Mouse (Mus musculus): ENCODE measurements around the gene Snx17. TPM values are rescaled to one million over a fixed set of nuclear protein-coding genes. Genes with fewer than 3 reads are reported as not detected.

Snx17 gene
- total RNA-seq, 2 experiments from 2014 or later: 78.9 to 84.4 TPM

GRCm38 (mm10) chr5:31219911-31220447, 27.0 kb downstream of the Snx17 start:
- peak; percentile 63 for DNase-seq (ENCODE audit: low spot score in 2 of 2)
- intact Hi-C loops (cut with DNase I): loop anchor here (1.0 to 5.0 kb wide), 2 partner anchors 20 to 107 kb away; partner anchors contain the start of gene Nrbp1

GRCm38 (mm10) chr5:31220448-31221303, 27.6 kb downstream of the Snx17 start, which contains the start of gene Ppm1g:
Gene Ppm1g (minus strand): TSS chr5:31220687.
- intact Hi-C loops (cut with DNase I): loop anchor here (1.0 kb wide), 1 partner anchor 20 kb away; the partner anchor contains the start of gene Nrbp1
- DNase-seq (ENCODE audit: low spot score in 2 of 2): peak; percentile 97

- no peak for DNase-seq (ENCODE audit: low spot score in 2 of 2)
- intact Hi-C loops (cut with DNase I): no loop called here
These were observed 28.4 kb downstream of the Snx17 start for GRCm38 (mm10) chr5:31221304-31221945.

- DNase-seq (ENCODE audit: low spot score in 2 of 2): no peak
- intact Hi-C loops (cut with DNase I): no loop called here
These were observed 29.7 kb downstream of the Snx17 start for GRCm38 (mm10) chr5:31222696-31223095.

- DNase-seq (ENCODE audit: low spot score in 2 of 2): no peak
- intact Hi-C loops (cut with DNase I): no loop called here
These were observed 33.6 kb downstream of the Snx17 start for GRCm38 (mm10) chr5:31226641-31227040.

- peak; percentile 94 to 97 for DNase-seq (ENCODE audit: low spot score in 2 of 2)
- intact Hi-C loops (cut with DNase I): loop anchor here (1.0 to 2.0 kb wide), 2 partner anchors 21 to 50 kb away; partner anchors contain the start of genes Ift172 and Ppm1g
These were observed 47.9 kb downstream of the Snx17 start, which contains the start of the genes Nrbp1 and Gm9970 for GRCm38 (mm10) chr5:31240637-31241521. Gene Nrbp1 (plus strand): TSS chr5:31240864. Gene Gm9970 (minus strand): TSS chr5:31241232.

GRCm38 (mm10) chr5:31241522-31242034, 48.6 kb downstream of the Snx17 start:
- intact Hi-C loops (cut with DNase I): loop anchor here (2.0 kb wide), 1 partner anchor 49 kb away; the partner anchor contains the start of gene Ift172

GRCm38 (mm10) chr5:31242191-31242590, 49.2 kb downstream of the Snx17 start:
- intact Hi-C loops (cut with DNase I): no loop called here
- no peak for DNase-seq (ENCODE audit: low spot score in 2 of 2)

More at GRCm38 (mm10) chr5:31241522-31242034, 48.6 kb downstream of the Snx17 start:
- DNase-seq (ENCODE audit: low spot score in 2 of 2): no peak

Other genes with a start within 250 kb of the Snx17 start
- 10 to 100 TPM; 26.1 to 26.4 TPM for gene Cgref1, start 247.6 kb upstream of the Snx17 start, total RNA-seq (2021)
- 100 to 1,000 TPM; 121 to 128 TPM for gene Preb, start 232.9 kb upstream of the Snx17 start, total RNA-seq (2021)
- gene Tcf23, start 224.6 kb upstream of the Snx17 start, total RNA-seq (2021): under 1 TPM; 0.15 to 0.27 TPM
- gene Atraid, start 144.9 kb upstream of the Snx17 start, total RNA-seq (2021): 10 to 100 TPM; 74.3 to 75.8 TPM
- gene Slc5a6, start 144.3 kb upstream of the Snx17 start, total RNA-seq (2021): 10 to 100 TPM; 14.4 to 17.9 TPM
- 10 to 100 TPM; 18.1 to 21.8 TPM for gene Cad, start 138.4 kb upstream of the Snx17 start, total RNA-seq (2021)
- gene Dnajc5g, start 86.9 kb upstream of the Snx17 start, total RNA-seq (2021): not detected
- gene Slc30a3, start 85.0 kb upstream of the Snx17 start, total RNA-seq (2021): 100 to 1,000 TPM; 155 to 159 TPM
- 1 to 10 TPM; 1.4 to 2.8 TPM for gene Trim54, start 76.5 kb upstream of the Snx17 start, total RNA-seq (2021)
- 1 to 10 TPM in 1 of 2 experiments, not detected in 1; 2.4 TPM for gene Ucn, start 54.4 kb upstream of the Snx17 start, total RNA-seq (2021)
- 10 to 100 TPM; 46.2 to 50.8 TPM for gene Mpv17, start 39.0 kb upstream of the Snx17 start, total RNA-seq (2021)
- gene Gm29609, start 13.3 kb upstream of the Snx17 start, total RNA-seq (2021): 1 to 10 TPM; 2.0 to 5.1 TPM
- 10 to 100 TPM; 48.0 to 73.7 TPM for gene Gtf3c2, start 13.1 kb upstream of the Snx17 start, total RNA-seq (2021)
- 10 to 100 TPM; 36.2 to 41.1 TPM for gene Eif2b4, start 203 bp downstream of the Snx17 start, total RNA-seq (2021)
- 10 to 100 TPM; 26.8 to 29.3 TPM for gene Zfp513, start 9.1 kb downstream of the Snx17 start, total RNA-seq (2021)
- gene Ppm1g, start 27.5 kb downstream of the Snx17 start, total RNA-seq (2021): 10 to 100 TPM; 70.2 to 71.8 TPM
- 10 to 100 TPM; 77.9 to 80.9 TPM for gene Nrbp1, start 47.6 kb downstream of the Snx17 start, total RNA-seq (2021)
- gene Gm9970, start 48.0 kb downstream of the Snx17 start, total RNA-seq (2021): not detected
- 1 to 10 TPM; 2.2 to 4.0 TPM for gene Krtcap3, start 58.5 kb downstream of the Snx17 start, total RNA-seq (2021)
- gene Ift172, start 97.9 kb downstream of the Snx17 start, total RNA-seq (2021): 100 to 1,000 TPM in 1 of 2 experiments, 10 to 100 TPM in 1; 78.3 to 102 TPM
- gene Fndc4, start 102.9 kb downstream of the Snx17 start, total RNA-seq (2021): 100 to 1,000 TPM; 147 to 162 TPM
- under 1 TPM in 1 of 2 experiments, not detected in 1; 0.25 TPM for gene Gckr, start 104.2 kb downstream of the Snx17 start, total RNA-seq (2021)

Measured in left cerebral cortex, postnatal 36 days (tissue).